Mouse (Mus musculus) lung, adult 2 months (tissue): Measurements from ENCODE around the gene Hemk1.

Experiments
- CTCF ChIP-seq: fragments of 200-500 bp; IDR thresholded peaks from 2 replicates; pipeline ENCODE4 v1.5.1; 2011; ENCODE audit warnings: mild to moderate bottlenecking, low read length, control low read depth; ENCODE audit not compliant: insufficient read depth
- POLR2A ChIP-seq: fragments of 200-500 bp; IDR thresholded peaks from 2 replicates; pipeline ENCODE4 v1.6.1; 2011; ENCODE audit warnings: low read depth, mild to moderate bottlenecking, control low read depth, low read length, borderline replicate concordance; ENCODE audit errors: extremely low read depth

DNA sequence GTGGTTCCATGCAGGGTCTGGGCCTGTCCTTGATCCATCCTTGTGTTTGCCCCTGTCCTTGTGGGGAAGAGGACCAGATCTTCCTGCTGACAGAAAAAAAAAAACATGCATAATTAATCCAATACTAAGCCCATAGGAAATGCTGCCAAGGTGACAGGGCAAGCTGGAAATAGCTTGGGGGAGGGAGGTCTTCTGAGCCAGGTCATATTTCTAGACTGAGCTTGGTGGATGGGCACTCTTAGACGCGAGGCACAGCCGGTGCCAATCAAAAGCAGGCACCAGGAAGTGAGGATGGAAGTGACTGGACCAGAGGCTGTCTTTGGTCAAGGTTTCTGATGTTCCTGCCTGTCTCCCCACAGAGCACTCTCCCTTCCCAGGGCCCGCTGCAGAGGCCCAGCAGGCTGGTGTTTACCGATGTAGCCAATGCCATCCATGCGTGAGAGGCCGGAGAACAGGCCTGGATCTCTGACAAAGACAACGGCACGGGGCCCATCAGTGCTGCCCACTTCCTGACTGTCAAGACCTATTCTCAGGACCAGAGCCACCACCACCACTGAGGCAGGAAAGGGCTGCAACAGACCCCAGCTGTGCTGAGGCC is 9.5 kb upstream of the Hemk1 start:
- TF ChIP-seq CTCF = no peak
- TF ChIP-seq POLR2A = no peak
